Mouse (Mus musculus): ENCODE measurements around the gene Capn10. TPM values are rescaled to one million over a fixed set of nuclear protein-coding genes. Genes with fewer than 3 reads are reported as not detected.

The Capn10 gene
- polyA plus RNA-seq, 1 experiment from 2014 or later = 35.2 TPM

- no peak overlapping the region for H3K9ac ChIP-seq
- no peaks in the 10 kb centered on the region for H3K36me3 ChIP-seq
- H3K27me3 ChIP-seq = no peaks in the 10 kb centered on the region
- H3K4me3 ChIP-seq = no peak overlapping the region
- no peak overlapping the region for H3K27ac ChIP-seq
- ATAC-seq (ENCODE audit: low FRiP score, low read depth) = no peak
- no peaks in the 10 kb centered on the region for H3K4me1 ChIP-seq
- WGBS = 91% methylated on average over 5 of the region's 5 CpGs
- no peak overlapping the region for H3K4me2 ChIP-seq (replicated peaks)
- no peaks in the 10 kb centered on the region for H3K9me3 ChIP-seq
Observed at GRCm38 (mm10) chr1:92984999-92985398, 50.8 kb downstream of the Capn10 start.

DNA sequence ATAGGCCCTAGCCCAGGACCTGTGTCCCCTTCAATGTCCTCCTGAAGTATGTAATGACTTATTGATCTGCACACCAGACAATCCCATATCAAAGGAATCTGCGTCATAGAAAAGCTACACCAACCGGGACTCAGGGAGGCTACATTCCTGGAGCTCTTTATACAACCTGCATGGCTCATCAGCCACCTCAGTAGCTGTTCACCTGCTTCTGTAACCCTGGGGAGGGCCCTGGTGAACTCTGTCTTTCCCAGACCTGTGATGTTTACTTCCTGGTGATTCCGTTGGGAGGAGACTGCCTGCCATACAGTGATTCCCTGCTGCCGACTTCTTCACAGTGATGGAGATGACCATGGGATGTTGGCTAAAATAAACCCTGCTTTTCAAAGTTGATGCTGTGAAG lies 54.7 kb downstream of the Capn10 start:
- no peaks in the 10 kb centered on the region for H3K27me3 ChIP-seq
- no peak for ATAC-seq (ENCODE audit: low FRiP score, low read depth)
- no peak overlapping the region for H3K27ac ChIP-seq

GRCm38 (mm10) chr1:92989891-92990290 lies 55.7 kb downstream of the Capn10 start:
- no peak overlapping the region for H3K4me2 ChIP-seq (replicated peaks)
- H3K27ac ChIP-seq = no peak overlapping the region
- WGBS = 50% methylated on average over 4 of the region's 4 CpGs
- H3K4me3 ChIP-seq = no peak overlapping the region
- no peaks in the 10 kb centered on the region for H3K4me1 ChIP-seq
- no peak overlapping the region for H3K9ac ChIP-seq
- ATAC-seq (ENCODE audit: low FRiP score, low read depth) = no peak
- H3K36me3 ChIP-seq = no peaks in the 10 kb centered on the region
- H3K9me3 ChIP-seq = no peaks in the 10 kb centered on the region
- H3K27me3 ChIP-seq = no peaks in the 10 kb centered on the region

More for the DNA sequence above, 54.7 kb downstream of the Capn10 start:
- H3K9ac ChIP-seq = no peak overlapping the region
- no peaks in the 10 kb centered on the region for H3K36me3 ChIP-seq
- 67% methylated on average over 4 of the region's 4 CpGs for WGBS
- no peaks in the 10 kb centered on the region for H3K4me1 ChIP-seq
- no peaks in the 10 kb centered on the region for H3K9me3 ChIP-seq
- H3K4me2 ChIP-seq (replicated peaks) = no peak overlapping the region
- H3K4me3 ChIP-seq = no peak overlapping the region

DNA sequence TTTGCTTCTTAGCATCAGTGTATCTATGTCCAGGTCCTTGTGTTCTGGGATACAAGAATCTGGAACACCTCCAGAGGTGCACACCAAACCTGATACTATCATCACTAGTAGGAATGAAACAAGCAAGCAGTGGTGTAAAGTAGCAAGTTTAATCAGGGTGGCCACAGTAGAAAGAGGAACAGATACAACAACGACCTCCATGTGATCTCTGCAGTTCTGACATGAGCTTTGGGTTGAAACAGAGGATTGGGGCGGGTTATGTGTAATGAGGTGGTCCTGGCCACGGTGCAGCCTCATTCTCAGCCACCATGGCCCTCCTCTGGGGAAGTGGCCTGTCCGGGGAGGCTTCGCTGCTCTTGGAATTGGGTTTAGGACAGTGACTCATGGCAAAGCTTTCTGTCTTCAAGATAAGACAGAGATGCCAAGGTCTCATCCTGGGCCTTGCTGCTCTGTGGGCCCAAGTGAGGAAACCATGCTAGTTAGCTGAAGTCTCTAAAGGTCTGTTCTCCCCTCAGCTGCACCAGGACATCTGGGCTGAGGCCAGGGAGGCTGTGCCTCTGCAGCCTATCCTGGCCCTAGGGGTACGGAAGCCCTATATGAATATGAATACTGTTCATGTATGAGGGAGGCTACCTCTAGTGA lies 58.2 kb downstream of the Capn10 start:
- 84% methylated on average over 6 of the region's 6 CpGs for WGBS
- Histone ChIP-seq H3K4me1 (no peaks in the 10 kb centered on the region), H3K27me3 (no peaks in the 10 kb centered on the region), H3K9me3 (no peaks in the 10 kb centered on the region), H3K4me2 (replicated peaks) (no peak overlapping the region), H3K36me3 (no peaks in the 10 kb centered on the region), H3K9ac (no peak overlapping the region), H3K4me3 (no peak overlapping the region), H3K27ac (no peak overlapping the region)
- ATAC-seq (ENCODE audit: low FRiP score, low read depth) = no peak

- Histone ChIP-seq H3K4me3 (no peak overlapping the region), H3K27me3 (no peaks in the 10 kb centered on the region; the same call in 1 of the 2 replicates), H3K9me3 (no peaks in the 10 kb centered on the region), H3K27ac (no peak overlapping the region), H3K4me1 (no peaks in the 10 kb centered on the region), H3K4me2 (replicated peaks) (no peak overlapping the region), H3K36me3 (no peaks in the 10 kb centered on the region), H3K9ac (no peak overlapping the region)
- ATAC-seq (ENCODE audit: low FRiP score, low read depth) = no peak
- WGBS = 76% methylated on average over 2 of the region's 2 CpGs
Observed at GRCm38 (mm10) chr1:92992880-92993279, 58.7 kb downstream of the Capn10 start.

Other genes with a start within 250 kb of the Capn10 start
- gene Gpc1, start 102.7 kb upstream of the Capn10 start, polyA plus RNA-seq (2015; fragmentation: Nextera tagmentation; extraction: Ambion mirVana) = 67.7 and 71.4 TPM in 2 replicates
- 0.36 and 0.43 TPM in 2 replicates for gene Ankmy1, start 31.5 kb upstream of the Capn10 start, polyA plus RNA-seq (2015; fragmentation: Nextera tagmentation; extraction: Ambion mirVana)
- gene Dusp28, start 27.4 kb upstream of the Capn10 start, polyA plus RNA-seq (2015; fragmentation: Nextera tagmentation; extraction: Ambion mirVana) = 11.9 and 12.4 TPM in 2 replicates
- gene Rnpepl1, start 23.6 kb upstream of the Capn10 start, polyA plus RNA-seq (2015; fragmentation: Nextera tagmentation; extraction: Ambion mirVana) = 33.3 and 33.4 TPM in 2 replicates
- gene Gpr35, start 16.5 kb downstream of the Capn10 start, polyA plus RNA-seq (2015; fragmentation: Nextera tagmentation; extraction: Ambion mirVana) = 0.20 and 0.56 TPM in 2 replicates
- not detected in 2 replicates for gene Aqp12, start 72.0 kb downstream of the Capn10 start, polyA plus RNA-seq (2015; fragmentation: Nextera tagmentation; extraction: Ambion mirVana)
- gene Kif1a, start 167.6 kb downstream of the Capn10 start, polyA plus RNA-seq (2015; fragmentation: Nextera tagmentation; extraction: Ambion mirVana) = 18.3 and 19.2 TPM in 2 replicates
- not detected in 2 replicates for gene Agxt, start 200.9 kb downstream of the Capn10 start, polyA plus RNA-seq (2015; fragmentation: Nextera tagmentation; extraction: Ambion mirVana)
- 0.94 and 1.1 TPM in 2 replicates for gene 2310007B03Rik, start 226.6 kb downstream of the Capn10 start, polyA plus RNA-seq (2015; fragmentation: Nextera tagmentation; extraction: Ambion mirVana)
- gene Crocc2, start 234.3 kb downstream of the Capn10 start, polyA plus RNA-seq (2015; fragmentation: Nextera tagmentation; extraction: Ambion mirVana) = 0.31 and 0.32 TPM in 2 replicates